ENCODE assay signal across 8 mouse cellular contexts in the genomic region with DNA sequence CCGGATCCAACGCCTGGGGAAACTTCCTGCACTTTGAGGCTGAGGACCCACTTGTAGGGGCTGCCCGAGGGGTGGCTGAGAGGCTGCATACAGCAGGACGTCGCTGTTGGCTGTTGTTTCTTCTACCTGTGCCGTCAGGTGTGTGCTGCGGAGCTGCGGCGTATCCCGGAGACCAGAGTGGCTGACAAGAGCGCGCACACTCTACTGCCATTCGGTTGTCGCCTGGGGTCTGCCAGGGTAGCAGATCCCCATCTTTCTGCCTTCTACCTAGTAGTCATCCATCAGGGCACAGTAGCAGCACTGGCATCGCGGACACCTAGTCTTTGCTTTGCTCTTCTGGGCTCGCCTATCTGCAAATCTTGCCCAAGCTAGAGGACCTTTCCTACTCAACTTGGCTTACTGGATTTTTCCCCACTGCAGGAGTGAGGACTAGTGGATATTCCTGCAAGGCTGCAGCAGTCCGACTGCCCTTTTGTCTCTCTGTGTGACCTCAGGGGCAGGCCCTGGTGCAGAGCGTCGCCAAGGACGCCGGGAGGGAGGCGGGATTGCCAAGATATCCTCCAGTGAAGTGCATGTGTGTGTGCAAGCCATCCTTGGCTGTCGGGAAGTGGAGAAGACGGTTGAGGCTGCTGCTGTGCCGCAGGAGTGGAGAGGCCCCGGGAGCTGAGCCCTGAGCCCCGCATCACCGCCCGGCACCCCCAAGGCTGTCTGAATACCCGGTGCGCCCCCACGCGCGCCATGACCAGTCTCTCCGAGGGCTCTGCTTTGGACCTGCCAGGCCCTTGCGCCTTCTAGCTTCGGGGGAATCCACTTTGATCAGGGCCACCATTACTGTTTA. TPM values are rescaled to one million over a fixed set of nuclear protein-coding genes. Genes with fewer than 3 reads are reported as not detected.
A peak's percentile ranks its signal among the peaks of the same experiment; 100 is the strongest.
DNase-seq lines count a peak whose midpoint lies in the region; ATAC-seq and TF ChIP-seq lines count a peak whose summit lies in the region.

No protein-coding gene starts in this region.

- H3ac ChIP-seq in C2C12 (ENCODE audit: control insufficient read depth, insufficient read length, low read depth) = peak overlapping the region; percentile 61

- H3K79me3 ChIP-seq in C2C12 (ENCODE audit: low read depth) = no peaks in the 10 kb centered on the region

- peak; percentile 17 for ATAC-seq in hindbrain, embryonic 12.5 days (ENCODE audit: low FRiP score)
- no peak for ATAC-seq in limb, embryonic 11.5 days (ENCODE audit: insufficient number of reproducible peaks, low FRiP score, low TSS enrichment, low read depth)
- peak; percentile 2; the same call in 1 of the 2 replicates for ATAC-seq in midbrain, embryonic 14.5 days (ENCODE audit: low FRiP score, low TSS enrichment)
- no peak for ATAC-seq in megakaryocyte progenitor cell, adult 5-6 weeks (replicated peaks; ENCODE audit: poor library complexity)

- H3K9ac ChIP-seq in ES-E14 (ENCODE audit: insufficient read depth, low read depth, low read length, poor library complexity, severe bottlenecking) = peak overlapping the region; percentile 2; the same call in 1 of the 2 replicates
- H3K9ac ChIP-seq in hindbrain, embryonic 12.5 days = peak overlapping the region; percentile 78
- peak overlapping the region; percentile 71 for H3K9ac ChIP-seq in limb, embryonic 11.5 days (ENCODE audit: low read length)
- H3K9ac ChIP-seq in midbrain, embryonic 14.5 days (replicated peaks; ENCODE audit: low read length) = peak overlapping the region; percentile 76

- H3K27me3 ChIP-seq in C2C12 (ENCODE audit: control insufficient read depth, insufficient read depth, insufficient read length) = no peaks in the 10 kb centered on the region
- H3K27me3 ChIP-seq in forebrain, embryonic 10.5 days (ENCODE audit: poor library complexity, severe bottlenecking) = peaks cover 39% of the 10 kb centered on the region
- peaks cover 11% of the 10 kb centered on the region for H3K27me3 ChIP-seq in hindbrain, embryonic 12.5 days
- peaks cover 10% of the 10 kb centered on the region; the same call in 1 of the 2 replicates for H3K27me3 ChIP-seq in limb, embryonic 11.5 days (ENCODE audit: control insufficient read depth, insufficient read depth, low read length)
- H3K27me3 ChIP-seq in midbrain, embryonic 14.5 days (ENCODE audit: control insufficient read depth, insufficient read depth, low read length) = peaks cover 5% of the 10 kb centered on the region; the same call in 1 of the 2 replicates

- peak overlapping the region; percentile 72 for H3K4me2 ChIP-seq in hindbrain, embryonic 12.5 days (replicated peaks)
- H3K4me2 ChIP-seq in limb, embryonic 11.5 days (ENCODE audit: low read depth, severe bottlenecking) = peak overlapping the region; percentile 94
- H3K4me2 ChIP-seq in midbrain, embryonic 14.5 days (ENCODE audit: low read length) = peak overlapping the region; percentile 96

- no peak for TF ChIP-seq CTCF in C2C12 (IDR thresholded peaks at IDR 0.05; ENCODE audit: control insufficient read depth, insufficient read depth, insufficient read length)

- H3K36me3 ChIP-seq in C2C12 (ENCODE audit: control insufficient read depth, insufficient read depth) = no peaks in the 10 kb centered on the region
- H3K36me3 ChIP-seq in ES-E14 (ENCODE audit: control insufficient read depth, insufficient read depth, low read length, poor library complexity, severe bottlenecking) = no peaks in the 10 kb centered on the region
- no peaks in the 10 kb centered on the region for H3K36me3 ChIP-seq in forebrain, embryonic 10.5 days (replicated peaks)
- H3K36me3 ChIP-seq in hindbrain, embryonic 12.5 days = no peaks in the 10 kb centered on the region
- H3K36me3 ChIP-seq in limb, embryonic 11.5 days (ENCODE audit: control insufficient read depth, insufficient read depth, low read length) = no peaks in the 10 kb centered on the region
- H3K36me3 ChIP-seq in midbrain, embryonic 14.5 days (ENCODE audit: control insufficient read depth, insufficient read depth, low read length) = no peaks in the 10 kb centered on the region

- H3K27ac ChIP-seq in ES-E14 (ENCODE audit: insufficient read depth, low read depth, low read length, poor library complexity, severe bottlenecking) = no peak overlapping the region
- H3K27ac ChIP-seq in forebrain, embryonic 10.5 days = peak overlapping the region; percentile 91
- peak overlapping the region; percentile 86 for H3K27ac ChIP-seq in hindbrain, embryonic 12.5 days
- H3K27ac ChIP-seq in limb, embryonic 11.5 days (replicated peaks; ENCODE audit: low read depth, low read length) = no peak overlapping the region
- peak overlapping the region; percentile 75; the same call in 1 of the 2 replicates for H3K27ac ChIP-seq in midbrain, embryonic 14.5 days (replicated peaks; ENCODE audit: low read depth, low read length)

- no peak for DNase-seq in ES-E14 (ENCODE audit: low read depth, low spot score)
- DNase-seq in forebrain, embryonic 10.5 days (ENCODE audit: extremely low spot score, low spot score) = peak; percentile 61
- peak; percentile 59 for DNase-seq in limb, embryonic 11.5 days (ENCODE audit: low spot score)
- DNase-seq in midbrain, embryonic 14.5 days = peak; percentile 55
- no peak for DNase-seq in natural killer cell, adult 2 months (ENCODE audit: low spot score in 2 of 2)

- no peaks in the 10 kb centered on the region for H3K9me3 ChIP-seq in ES-E14 (ENCODE audit: control insufficient read depth, insufficient read depth, low read depth, low read length)
- H3K9me3 ChIP-seq in forebrain, embryonic 10.5 days = no peaks in the 10 kb centered on the region
- H3K9me3 ChIP-seq in hindbrain, embryonic 12.5 days (replicated peaks) = no peaks in the 10 kb centered on the region
- H3K9me3 ChIP-seq in limb, embryonic 11.5 days (ENCODE audit: control insufficient read depth, low read length) = no peaks in the 10 kb centered on the region
- no peaks in the 10 kb centered on the region for H3K9me3 ChIP-seq in midbrain, embryonic 14.5 days (ENCODE audit: control insufficient read depth, low read length)

- in situ Hi-C loops in ES-E14 (cut with MboI; ENCODE audit: low sequenced_read_pairs in 2 of 2, unreplicated experiment in 2 of 2) = no loop called here

- H3K79me2 ChIP-seq in C2C12 (ENCODE audit: control insufficient read depth, insufficient read depth) = no peaks in the 10 kb centered on the region

- H3K4me1 ChIP-seq in ES-E14 (ENCODE audit: control insufficient read depth in 2 of 2, insufficient read depth in 2 of 2, low read length in 2 of 2, poor library complexity in 1 of 2) = 0 out of 4 replicates have a peak, but pooled peaks cover 0 to 3% of the 10 kb centered on the region in 2 experiments
- peaks cover 66% of the 10 kb centered on the region for H3K4me1 ChIP-seq in forebrain, embryonic 10.5 days
- H3K4me1 ChIP-seq in hindbrain, embryonic 12.5 days = peaks cover 30% of the 10 kb centered on the region
- peaks cover 13% of the 10 kb centered on the region for H3K4me1 ChIP-seq in limb, embryonic 11.5 days (ENCODE audit: control insufficient read depth, insufficient read depth, low read length)
- peaks cover 21% of the 10 kb centered on the region for H3K4me1 ChIP-seq in midbrain, embryonic 14.5 days (ENCODE audit: control insufficient read depth, insufficient read depth, low read length)

- under 1% methylated on average over 38 of the region's 38 CpGs for WGBS in forebrain, embryonic 10.5 days
- WGBS in hindbrain, embryonic 12.5 days = 0% methylated on average over 38 of the region's 38 CpGs
- WGBS in limb, embryonic 11.5 days = 1% methylated on average over 38 of the region's 38 CpGs
- 0% methylated on average over 38 of the region's 38 CpGs for WGBS in midbrain, embryonic 14.5 days

- H3K4me3 ChIP-seq in C2C12 (ENCODE audit: insufficient read depth, poor library complexity, severe bottlenecking) = peak overlapping the region; percentile 31
- H3K4me3 ChIP-seq in ES-E14 (ENCODE audit: insufficient read depth in 1 of 2, low read depth in 1 of 2, low read length in 2 of 2, poor library complexity in 1 of 2, severe bottlenecking in 1 of 2) = peak overlapping the region; percentile 74 to 85
- peak overlapping the region; percentile 80 for H3K4me3 ChIP-seq in forebrain, embryonic 10.5 days
- peak overlapping the region; percentile 71 for H3K4me3 ChIP-seq in hindbrain, embryonic 12.5 days
- H3K4me3 ChIP-seq in limb, embryonic 11.5 days (ENCODE audit: low read depth, low read length) = peak overlapping the region; percentile 59
- H3K4me3 ChIP-seq in midbrain, embryonic 14.5 days (replicated peaks; ENCODE audit: low read depth, low read length) = peak overlapping the region; percentile 77

TF ChIP-seq in C2C12, 6 proteins besides CTCF, POLR2A, EP300 and RAD21:
- TF ChIP-seq CEBPB (IDR thresholded peaks at IDR 0.05; ENCODE audit: low read depth) (no peak), MAX (IDR thresholded peaks at IDR 0.05) (no peak), MYOD1 (IDR thresholded peaks at IDR 0.05; ENCODE audit: control insufficient read depth, insufficient read length, low read depth) (no peak), MYOG (IDR thresholded peaks at IDR 0.05; ENCODE audit: control insufficient read depth, extremely low read depth, insufficient read length) (no peak), USF1 (IDR thresholded peaks at IDR 0.05; ENCODE audit: low read depth) (no peak), FOSL1 (IDR thresholded peaks at IDR 0.05; ENCODE audit: insufficient read depth, low read length, poor library complexity, severe bottlenecking) (no peak)

TF ChIP-seq in ES-E14, 5 proteins besides CTCF, POLR2A, EP300 and RAD21:
- no peak for TF ChIP-seq CHD2 (IDR thresholded peaks at IDR 0.05; ENCODE audit: low read depth, low read length)
- no peak for TF ChIP-seq ZC3H11A (IDR thresholded peaks at IDR 0.05; ENCODE audit: borderline replicate concordance, low read depth, low read length)
- no peak for TF ChIP-seq MAFK (IDR thresholded peaks at IDR 0.05; ENCODE audit: insufficient read depth, low read depth, low read length)
- TF ChIP-seq HCFC1 (IDR thresholded peaks at IDR 0.05; ENCODE audit: borderline replicate concordance, insufficient read depth, low read length) = no peak
- no peak for TF ChIP-seq ZNF384 (IDR thresholded peaks at IDR 0.05; ENCODE audit: low read depth, low read length)

RNA-seq across cellular contexts. Expression of gene Slit2, which starts 1.0 kb away (rescaled TPM):
- polyA plus RNA-seq in C2C12 (2012; fragmentation: generic; extraction: Trizol) = 4.9 TPM
- total RNA-seq in ES-E14 (2012; rRNA removed) = 4.6 and 4.9 TPM in 2 replicates
- 23.9 and 29.8 TPM in 2 replicates for polyA plus RNA-seq in forebrain, embryonic 10.5 days (2016; fragmentation: Nextera tagmentation; extraction: Ambion mirVana)
- polyA plus RNA-seq in hindbrain, embryonic 12.5 days (2016; fragmentation: Nextera tagmentation; extraction: Ambion mirVana) = 71.7 and 78.1 TPM in 2 replicates
- 12.8 and 16.4 TPM in 2 replicates for polyA plus RNA-seq in limb, embryonic 11.5 days (2014; fragmentation: Nextera tagmentation; extraction: Ambion mirVana)
- 24.1 and 25.7 TPM in 2 replicates for polyA plus RNA-seq in midbrain, embryonic 14.5 days (2014; fragmentation: Nextera tagmentation; extraction: Ambion mirVana)
- total RNA-seq in megakaryocyte progenitor cell, adult 5-6 weeks (2015) = not detected in 2 replicates
- not detected in 2 replicates for total RNA-seq in megakaryocyte progenitor cell, adult 5-6 weeks (2017)

Comparison
In these comparisons a context has a peak if more than half of its experiments do, and no peak if none do; other contexts are left out.
1. DNase-seq: peak in forebrain, embryonic 10.5 days (single experiment), limb, embryonic 11.5 days (single experiment) and midbrain, embryonic 14.5 days (single experiment); none in ES-E14 (single experiment) and natural killer cell, adult 2 months (0 of 2).
2. H3K27ac ChIP-seq: peak in forebrain, embryonic 10.5 days (single experiment), hindbrain, embryonic 12.5 days (single experiment) and midbrain, embryonic 14.5 days (single experiment); none in ES-E14 (single experiment) and limb, embryonic 11.5 days (single experiment).
3. H3K9ac ChIP-seq: peak in every context shown above with its lines; median percentile 78 in hindbrain, embryonic 12.5 days; 76 in midbrain, embryonic 14.5 days; 71 in limb, embryonic 11.5 days; 2 in ES-E14.
4. ATAC-seq: peak in hindbrain, embryonic 12.5 days (single experiment) and midbrain, embryonic 14.5 days (single experiment); none in limb, embryonic 11.5 days (single experiment) and megakaryocyte progenitor cell, adult 5-6 weeks (single experiment).
5. Peak in every context shown above with its lines, with median percentiles within 50 percentile points of each other: H3K4me3 ChIP-seq and H3K4me2 ChIP-seq.